Mouse (Mus musculus): ENCODE measurements around the gene Acsl3. TPM values are rescaled to one million over a fixed set of nuclear protein-coding genes. Genes with fewer than 3 reads are reported as not detected.

The Acsl3 gene
- polyA plus RNA-seq, 1 experiment from 2014 or later = 83.2 TPM

GRCm38 (mm10) chr1:78696903-78697302, 39.3 kb downstream of the Acsl3 start:
- no peak overlapping the region for H3K9ac ChIP-seq
- H3K36me3 ChIP-seq = peaks cover 80% of the 10 kb centered on the region
- no peaks in the 10 kb centered on the region for H3K27me3 ChIP-seq
- 93% methylated on average over 5 of the region's 5 CpGs for WGBS
- H3K4me2 ChIP-seq (replicated peaks) = no peak overlapping the region
- no peaks in the 10 kb centered on the region for H3K9me3 ChIP-seq (replicated peaks)
- ATAC-seq (ENCODE audit: low FRiP score) = no peak
- H3K27ac ChIP-seq = no peak overlapping the region
- H3K4me1 ChIP-seq = no peaks in the 10 kb centered on the region
- H3K4me3 ChIP-seq = no peak overlapping the region

GRCm38 (mm10) chr1:78698138-78698537, 40.5 kb downstream of the Acsl3 start:
- no peak for ATAC-seq (ENCODE audit: low FRiP score)
- Histone ChIP-seq H3K4me2 (replicated peaks) (no peak overlapping the region), H3K9me3 (replicated peaks) (no peaks in the 10 kb centered on the region), H3K27ac (no peak overlapping the region), H3K4me3 (no peak overlapping the region), H3K9ac (no peak overlapping the region), H3K27me3 (no peaks in the 10 kb centered on the region), H3K4me1 (no peaks in the 10 kb centered on the region), H3K36me3 (peaks cover 80% of the 10 kb centered on the region)
- 83% methylated on average over 6 of the region's 6 CpGs for WGBS

GRCm38 (mm10) chr1:78701740-78702139, 44.1 kb downstream of the Acsl3 start:
- 96% methylated on average over 3 of the region's 3 CpGs for WGBS
- Histone ChIP-seq H3K27ac (no peak overlapping the region), H3K4me3 (no peak overlapping the region), H3K9me3 (replicated peaks) (no peaks in the 10 kb centered on the region), H3K4me1 (no peaks in the 10 kb centered on the region), H3K36me3 (peaks cover 70% of the 10 kb centered on the region), H3K4me2 (replicated peaks) (no peak overlapping the region), H3K27me3 (no peaks in the 10 kb centered on the region), H3K9ac (no peak overlapping the region)
- ATAC-seq (ENCODE audit: low FRiP score) = no peak

GRCm38 (mm10) chr1:78702282-78702963, 44.8 kb downstream of the Acsl3 start:
- H3K4me1 ChIP-seq = no peaks in the 10 kb centered on the region
- H3K9me3 ChIP-seq (replicated peaks) = no peaks in the 10 kb centered on the region
- no peak overlapping the region for H3K27ac ChIP-seq
- peaks cover 63% of the 10 kb centered on the region for H3K36me3 ChIP-seq
- H3K9ac ChIP-seq = no peak overlapping the region
- no peak overlapping the region for H3K4me2 ChIP-seq (replicated peaks)
- no peak overlapping the region for H3K4me3 ChIP-seq
- no peaks in the 10 kb centered on the region for H3K27me3 ChIP-seq
- no peak for ATAC-seq (ENCODE audit: low FRiP score)
- WGBS = 90% methylated on average over 14 of the region's 14 CpGs

- Histone ChIP-seq H3K27ac (no peak overlapping the region), H3K27me3 (no peaks in the 10 kb centered on the region), H3K9ac (no peak overlapping the region), H3K9me3 (replicated peaks) (no peaks in the 10 kb centered on the region), H3K4me3 (no peak overlapping the region), H3K4me1 (no peaks in the 10 kb centered on the region), H3K36me3 (peaks cover 60% of the 10 kb centered on the region), H3K4me2 (replicated peaks) (no peak overlapping the region)
- ATAC-seq (ENCODE audit: low FRiP score) = no peak
- WGBS = 94% methylated on average over 2 of the region's 2 CpGs
These were observed 45.3 kb downstream of the Acsl3 start for GRCm38 (mm10) chr1:78702964-78703285.

GRCm38 (mm10) chr1:78706338-78706737, 48.7 kb downstream of the Acsl3 start:
- H3K4me1 ChIP-seq = no peaks in the 10 kb centered on the region
- H3K9ac ChIP-seq = no peak overlapping the region
- no peaks in the 10 kb centered on the region for H3K9me3 ChIP-seq (replicated peaks)
- H3K4me2 ChIP-seq (replicated peaks) = no peak overlapping the region
- H3K4me3 ChIP-seq = no peak overlapping the region
- no peak for ATAC-seq (ENCODE audit: low FRiP score)
- peaks cover 35% of the 10 kb centered on the region for H3K36me3 ChIP-seq
- H3K27me3 ChIP-seq = no peaks in the 10 kb centered on the region
- no peak overlapping the region for H3K27ac ChIP-seq
- WGBS = 91% methylated on average over 10 of the region's 10 CpGs

- no peaks in the 10 kb centered on the region for H3K9me3 ChIP-seq (replicated peaks)
- no peaks in the 10 kb centered on the region for H3K27me3 ChIP-seq
- no peak for ATAC-seq (ENCODE audit: low FRiP score)
- no peak overlapping the region for H3K9ac ChIP-seq
- H3K27ac ChIP-seq = no peak overlapping the region
- no peaks in the 10 kb centered on the region for H3K4me1 ChIP-seq
- H3K36me3 ChIP-seq = peaks cover 26% of the 10 kb centered on the region
- 64% methylated on average over 4 of the region's 4 CpGs for WGBS
- H3K4me3 ChIP-seq = no peak overlapping the region
- H3K4me2 ChIP-seq (replicated peaks) = no peak overlapping the region
These were observed 49.7 kb downstream of the Acsl3 start for GRCm38 (mm10) chr1:78707280-78707679.

- Histone ChIP-seq H3K27ac (no peak overlapping the region), H3K36me3 (0 out of 2 replicates have a peak, but pooled peaks cover 4% of the 10 kb centered on the region), H3K4me1 (no peaks in the 10 kb centered on the region), H3K4me2 (replicated peaks) (no peak overlapping the region), H3K9me3 (replicated peaks) (no peaks in the 10 kb centered on the region), H3K9ac (no peak overlapping the region), H3K27me3 (no peaks in the 10 kb centered on the region), H3K4me3 (no peak overlapping the region)
- ATAC-seq (ENCODE audit: low FRiP score) = no peak
These were observed 52.4 kb downstream of the Acsl3 start for GRCm38 (mm10) chr1:78710026-78710425.

- WGBS = 90% methylated on average over 5 of the region's 5 CpGs
- Histone ChIP-seq H3K27ac (no peak overlapping the region), H3K4me2 (replicated peaks) (no peak overlapping the region), H3K4me1 (no peaks in the 10 kb centered on the region), H3K9me3 (replicated peaks) (no peaks in the 10 kb centered on the region), H3K36me3 (0 out of 2 replicates have a peak, but pooled peaks cover under 1% of the 10 kb centered on the region), H3K9ac (no peak overlapping the region), H3K4me3 (no peak overlapping the region), H3K27me3 (no peaks in the 10 kb centered on the region)
- ATAC-seq (ENCODE audit: low FRiP score) = no peak
These were observed 53.1 kb downstream of the Acsl3 start for GRCm38 (mm10) chr1:78710613-78711329.

- Histone ChIP-seq H3K4me3 (no peak overlapping the region), H3K27ac (0 out of 2 replicates have a peak overlapping the region, but pooled peaks have one; percentile 17), H3K9ac (peak overlapping the region; percentile 28; the same call in 1 of the 2 replicates), H3K4me1 (peaks cover 4% of the 10 kb centered on the region), H3K27me3 (no peaks in the 10 kb centered on the region), H3K36me3 (no peaks in the 10 kb centered on the region), H3K4me2 (replicated peaks) (0 out of 2 replicates have a peak overlapping the region, but pooled peaks have one; percentile 0), H3K9me3 (replicated peaks) (no peaks in the 10 kb centered on the region)
- 18% methylated on average over 17 of the region's 17 CpGs for WGBS
- ATAC-seq (ENCODE audit: low FRiP score) = peak; percentile 80
These were observed 67.0 kb downstream of the Acsl3 start for GRCm38 (mm10) chr1:78724458-78725190.

- no peak overlapping the region for H3K9ac ChIP-seq
- WGBS = 50% methylated on average over 3 of the region's 3 CpGs
These were observed 67.5 kb downstream of the Acsl3 start for GRCm38 (mm10) chr1:78725191-78725490.

GRCm38 (mm10) chr1:78725617-78726223, 68.1 kb downstream of the Acsl3 start:
- Histone ChIP-seq H3K9me3 (replicated peaks) (no peaks in the 10 kb centered on the region), H3K4me3 (no peak overlapping the region), H3K4me2 (replicated peaks) (no peak overlapping the region), H3K9ac (no peak overlapping the region), H3K36me3 (no peaks in the 10 kb centered on the region), H3K27me3 (no peaks in the 10 kb centered on the region), H3K27ac (peak overlapping the region; percentile 66), H3K4me1 (peaks cover 4% of the 10 kb centered on the region)
- peak; percentile 51 for ATAC-seq (ENCODE audit: low FRiP score)
- WGBS = 55% methylated on average over 6 of the region's 6 CpGs

More at GRCm38 (mm10) chr1:78725191-78725490, 67.5 kb downstream of the Acsl3 start:
- Histone ChIP-seq H3K27me3 (no peaks in the 10 kb centered on the region), H3K4me1 (peaks cover 4% of the 10 kb centered on the region), H3K36me3 (no peaks in the 10 kb centered on the region), H3K4me2 (replicated peaks) (no peak overlapping the region), H3K9me3 (replicated peaks) (no peaks in the 10 kb centered on the region), H3K27ac (no peak overlapping the region), H3K4me3 (no peak overlapping the region)
- peak; percentile 60 for ATAC-seq (ENCODE audit: low FRiP score)

Measured in hindbrain, embryonic 12.5 days (tissue).